Mouse (Mus musculus): ENCODE measurements around the gene AC124502.3. TPM values are rescaled to one million over a fixed set of nuclear protein-coding genes. Genes with fewer than 3 reads are reported as not detected.
A peak's percentile ranks its signal among the peaks of the same experiment; 100 is the strongest.

AC124502.3 gene
- total RNA-seq, 1 experiment from 2014 or later: 2.3 TPM

GRCm38 (mm10) chr19:5023621-5024479 lies 14.8 kb upstream of the AC124502.3 start, which contains the start of gene Slc29a2:
Slc29a2 (plus strand) TSS chr19:5023860.
- ATAC-seq (ENCODE audit: extremely low read depth, insufficient number of reproducible peaks, low FRiP score, poor library complexity, severe bottlenecking): peak; percentile 93

GRCm38 (mm10) chr19:5026111-5026510 lies 12.6 kb upstream of the AC124502.3 start:
- ATAC-seq (ENCODE audit: extremely low read depth, insufficient number of reproducible peaks, low FRiP score, poor library complexity, severe bottlenecking): no peak

DNA sequence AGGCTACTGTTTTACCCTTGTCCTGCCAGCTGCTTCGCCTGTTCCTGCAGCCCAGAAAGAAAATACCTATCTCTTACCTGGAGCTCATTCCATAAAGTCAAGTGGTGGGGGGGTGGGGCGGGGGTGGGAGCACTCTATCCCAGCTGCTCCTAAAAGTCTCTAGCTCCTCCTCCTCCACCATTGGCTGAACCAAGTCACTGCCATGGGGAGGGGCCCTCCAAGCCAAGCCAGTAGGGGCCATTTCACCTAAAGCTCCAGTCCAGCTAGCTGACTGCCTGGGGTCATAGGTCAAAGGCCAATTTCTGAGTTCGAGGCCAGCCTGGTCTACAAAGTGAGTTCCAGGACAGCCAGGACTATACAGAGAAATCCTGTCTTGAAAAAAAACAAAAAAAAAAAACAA lies 6.0 kb upstream of the AC124502.3 start:
- ATAC-seq (ENCODE audit: extremely low read depth, insufficient number of reproducible peaks, low FRiP score, poor library complexity, severe bottlenecking): no peak

DNA sequence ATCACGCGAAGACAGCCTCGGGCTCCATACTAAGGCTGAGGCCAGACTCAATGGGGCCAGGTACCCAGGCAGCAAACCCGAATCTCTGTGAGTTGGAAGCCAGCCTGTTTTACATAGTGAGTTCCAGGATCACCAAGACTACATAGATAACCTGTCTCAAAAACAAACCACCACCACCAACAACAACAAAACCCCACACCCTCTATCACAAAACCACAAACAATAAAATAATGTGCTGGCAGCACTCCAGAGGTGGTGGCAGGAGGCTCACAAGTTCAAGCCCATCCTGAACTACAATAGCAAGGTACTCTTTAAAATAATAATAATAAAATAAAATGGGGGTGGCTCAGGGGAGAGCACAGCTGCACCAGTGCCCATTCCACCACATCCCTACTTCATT lies 2.1 kb upstream of the AC124502.3 start:
- no peak for ATAC-seq (ENCODE audit: extremely low read depth, insufficient number of reproducible peaks, low FRiP score, poor library complexity, severe bottlenecking)

GRCm38 (mm10) chr19:5037678-5038571 lies 766 bp upstream of the AC124502.3 start:
- no peak for ATAC-seq (ENCODE audit: extremely low read depth, insufficient number of reproducible peaks, low FRiP score, poor library complexity, severe bottlenecking)

- ATAC-seq (ENCODE audit: extremely low read depth, insufficient number of reproducible peaks, low FRiP score, poor library complexity, severe bottlenecking): no peak
Measured at GRCm38 (mm10) chr19:5039301-5040114, 817 bp downstream of the AC124502.3 start.

- peak; percentile 76 for ATAC-seq (ENCODE audit: extremely low read depth, insufficient number of reproducible peaks, low FRiP score, poor library complexity, severe bottlenecking)
Measured at GRCm38 (mm10) chr19:5040862-5041523, 2.3 kb downstream of the AC124502.3 start, which contains the start of gene Brms1. Brms1 (plus strand) TSS chr19:5041354.

GRCm38 (mm10) chr19:5041588-5041987 lies 2.9 kb downstream of the AC124502.3 start:
- no peak for ATAC-seq (ENCODE audit: extremely low read depth, insufficient number of reproducible peaks, low FRiP score, poor library complexity, severe bottlenecking)

- no peak for ATAC-seq (ENCODE audit: extremely low read depth, insufficient number of reproducible peaks, low FRiP score, poor library complexity, severe bottlenecking)
Measured at GRCm38 (mm10) chr19:5045531-5045930, 6.8 kb downstream of the AC124502.3 start.

GRCm38 (mm10) chr19:5048138-5049056 lies 9.7 kb downstream of the AC124502.3 start:
- no peak for ATAC-seq (ENCODE audit: extremely low read depth, insufficient number of reproducible peaks, low FRiP score, poor library complexity, severe bottlenecking)

DNA sequence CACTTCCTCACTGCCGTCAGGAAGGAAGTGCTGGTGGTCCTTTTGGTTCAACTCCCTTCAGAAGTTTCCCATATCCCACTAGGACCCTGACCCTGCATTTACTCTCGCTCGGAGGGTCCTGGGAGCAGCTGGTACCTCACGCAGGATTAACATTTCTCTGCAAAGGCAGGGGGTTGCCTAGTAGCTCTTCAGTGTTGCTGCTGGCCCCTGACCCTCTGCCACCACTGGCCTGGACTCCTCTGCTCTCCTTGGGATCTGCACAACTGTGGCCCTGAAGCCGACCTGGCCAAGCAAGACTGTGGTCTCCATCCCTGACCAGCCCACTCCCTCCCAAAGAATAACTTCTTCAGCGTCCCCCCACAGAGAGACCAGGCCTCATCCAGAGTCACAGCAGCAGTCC lies 10.6 kb downstream of the AC124502.3 start:
- ATAC-seq (ENCODE audit: extremely low read depth, insufficient number of reproducible peaks, low FRiP score, poor library complexity, severe bottlenecking): no peak

GRCm38 (mm10) chr19:5050047-5050905 lies 11.6 kb downstream of the AC124502.3 start, which contains the start of gene Rin1:
Rin1 (plus strand) TSS chr19:5050481.
- no peak for ATAC-seq (ENCODE audit: extremely low read depth, insufficient number of reproducible peaks, low FRiP score, poor library complexity, severe bottlenecking)

DNA sequence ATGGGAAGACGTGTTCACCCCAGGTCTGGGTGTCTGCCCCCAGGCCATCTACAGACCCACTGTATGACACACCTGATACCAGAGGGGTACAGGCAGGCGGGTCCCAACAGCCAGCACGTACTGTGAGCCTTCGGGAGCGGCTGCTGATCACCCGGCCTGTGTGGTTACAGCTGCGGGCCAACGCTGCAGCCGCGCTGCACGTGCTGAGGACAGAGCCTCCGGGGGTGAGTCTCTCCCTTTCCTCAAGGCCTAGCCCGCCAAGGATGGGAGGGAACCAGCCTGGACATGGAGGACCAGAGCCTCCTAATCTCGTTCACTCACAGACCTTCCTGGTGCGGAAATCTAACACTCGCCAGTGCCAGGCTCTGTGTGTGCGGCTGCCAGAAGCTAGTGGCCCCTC lies 12.3 kb downstream of the AC124502.3 start:
- ATAC-seq (ENCODE audit: extremely low read depth, insufficient number of reproducible peaks, low FRiP score, poor library complexity, severe bottlenecking): no peak

- ATAC-seq (ENCODE audit: extremely low read depth, insufficient number of reproducible peaks, low FRiP score, poor library complexity, severe bottlenecking): no peak
Measured at GRCm38 (mm10) chr19:5051515-5051914, 12.8 kb downstream of the AC124502.3 start.

GRCm38 (mm10) chr19:5052166-5052822 lies 13.6 kb downstream of the AC124502.3 start:
- ATAC-seq (ENCODE audit: extremely low read depth, insufficient number of reproducible peaks, low FRiP score, poor library complexity, severe bottlenecking): no peak

GRCm38 (mm10) chr19:5052853-5053252 lies 14.2 kb downstream of the AC124502.3 start:
- no peak for ATAC-seq (ENCODE audit: extremely low read depth, insufficient number of reproducible peaks, low FRiP score, poor library complexity, severe bottlenecking)

Measured in neutrophil, adult 5-6 weeks (primary cell).